Mouse (Mus musculus): ENCODE data around the gene Ctdspl. TPM values are rescaled to one million over a fixed set of nuclear protein-coding genes. Genes with fewer than 3 reads are reported as not detected.

Ctdspl gene
- polyA plus RNA-seq, 1 experiment from 2014 or later = 27.8 TPM

- TF ChIP-seq EP300 (IDR thresholded peaks at IDR 0.05) = no peak
- TF ChIP-seq CTCF (IDR thresholded peaks at IDR 0.05) = no peak
- Histone ChIP-seq H3K9ac (replicated peaks; ENCODE audit: low read depth) (no peak overlapping the region), H3K36me3 (ENCODE audit: insufficient read depth, low read length) (no peaks in the 10 kb centered on the region; the same call in 1 of the 2 replicates), H3K9me3 (ENCODE audit: low read length) (no peaks in the 10 kb centered on the region), H3K4me3 (ENCODE audit: low read depth, low read length) (peak overlapping the region; percentile 72), H3K4me2 (replicated peaks; ENCODE audit: low read depth, low read length) (peak overlapping the region; percentile 95), H3K4me1 (ENCODE audit: insufficient read depth, low read depth, low read length) (peaks cover 20% of the 10 kb centered on the region; the same call in 1 of the 2 replicates), H3K27ac (ENCODE audit: low read length) (peak overlapping the region; percentile 95), H3K27me3 (replicated peaks; ENCODE audit: insufficient read depth, low read length) (no peaks in the 10 kb centered on the region)
- DNase-seq (ENCODE audit: low spot score) (peak; percentile 63), ATAC-seq (no peak)
- WGBS = 16% methylated on average over 15 of the region's 16 CpGs
Measured at GRCm38 (mm10) chr9:118924554-118925085, 1.6 kb upstream of the Ctdspl start.

- H3K4me2 ChIP-seq (replicated peaks; ENCODE audit: low read depth, low read length) = peak overlapping the region; percentile 95
- DNase-seq (ENCODE audit: low spot score) (peak; percentile 98), ATAC-seq (peak; percentile 86)
- peak overlapping the region; percentile 95 for H3K27ac ChIP-seq (ENCODE audit: low read length)
- H3K9me3 ChIP-seq (ENCODE audit: low read length) = no peaks in the 10 kb centered on the region
- WGBS = under 1% methylated on average over 48 of the region's 53 CpGs
- H3K36me3 ChIP-seq (ENCODE audit: insufficient read depth, low read length) = no peaks in the 10 kb centered on the region; the same call in 1 of the 2 replicates
- no peaks in the 10 kb centered on the region for H3K27me3 ChIP-seq (replicated peaks; ENCODE audit: insufficient read depth, low read length)
- peak overlapping the region; percentile 73 for H3K9ac ChIP-seq (replicated peaks; ENCODE audit: low read depth)
- H3K4me1 ChIP-seq (ENCODE audit: insufficient read depth, low read depth, low read length) = peaks cover 20% of the 10 kb centered on the region; the same call in 1 of the 2 replicates
- TF ChIP-seq EP300 (IDR thresholded peaks at IDR 0.05) (no peak), CTCF (IDR thresholded peaks at IDR 0.05) (no peak)
- H3K4me3 ChIP-seq (ENCODE audit: low read depth, low read length) = peak overlapping the region; percentile 72
Measured at GRCm38 (mm10) chr9:118925286-118926110, 755 bp upstream of the Ctdspl start.

- H3K36me3 ChIP-seq (ENCODE audit: insufficient read depth, low read length) = no peaks in the 10 kb centered on the region; the same call in 1 of the 2 replicates
- H3K4me3 ChIP-seq (ENCODE audit: low read depth, low read length) = peak overlapping the region; percentile 72
- TF ChIP-seq CTCF (IDR thresholded peaks at IDR 0.05) = no peak; the same call in 1 of the 2 replicates
- TF ChIP-seq EP300 (IDR thresholded peaks at IDR 0.05) = no peak
- peaks cover 20% of the 10 kb centered on the region; the same call in 1 of the 2 replicates for H3K4me1 ChIP-seq (ENCODE audit: insufficient read depth, low read depth, low read length)
- no peaks in the 10 kb centered on the region for H3K9me3 ChIP-seq (ENCODE audit: low read length)
- ATAC-seq (peak; percentile 8), DNase-seq (ENCODE audit: low spot score) (peak; percentile 54)
- peak overlapping the region; percentile 95 for H3K27ac ChIP-seq (ENCODE audit: low read length)
- H3K27me3 ChIP-seq (replicated peaks; ENCODE audit: insufficient read depth, low read length) = no peaks in the 10 kb centered on the region
- peak overlapping the region; percentile 95 for H3K4me2 ChIP-seq (replicated peaks; ENCODE audit: low read depth, low read length)
- under 1% methylated on average over 40 of the region's 68 CpGs for WGBS
- H3K9ac ChIP-seq (replicated peaks; ENCODE audit: low read depth) = peak overlapping the region; percentile 73
Measured at GRCm38 (mm10) chr9:118926688-118927321, 552 bp downstream of the Ctdspl start.

- Histone ChIP-seq H3K27ac (ENCODE audit: low read length) (peak overlapping the region; percentile 95), H3K27me3 (replicated peaks; ENCODE audit: insufficient read depth, low read length) (no peaks in the 10 kb centered on the region), H3K9ac (replicated peaks; ENCODE audit: low read depth) (peak overlapping the region; percentile 73), H3K9me3 (ENCODE audit: low read length) (no peaks in the 10 kb centered on the region), H3K4me1 (ENCODE audit: insufficient read depth, low read depth, low read length) (peaks cover 17% of the 10 kb centered on the region; the same call in 1 of the 2 replicates), H3K4me2 (replicated peaks; ENCODE audit: low read depth, low read length) (peak overlapping the region; percentile 95), H3K4me3 (ENCODE audit: low read depth, low read length) (peak overlapping the region; percentile 72), H3K36me3 (ENCODE audit: insufficient read depth, low read length) (no peaks in the 10 kb centered on the region; the same call in 1 of the 2 replicates)
- 2% methylated on average over 8 of the region's 8 CpGs for whole genome bisulfite sequencing
- ATAC-seq (peak; percentile 22), DNase-seq (ENCODE audit: low spot score) (peak; percentile 79)
- no peak for TF ChIP-seq EP300 (IDR thresholded peaks at IDR 0.05)
- TF ChIP-seq CTCF (IDR thresholded peaks at IDR 0.05) = no peak
Measured at GRCm38 (mm10) chr9:118927501-118927900, 1.2 kb downstream of the Ctdspl start.

GRCm38 (mm10) chr9:118928007-118928406 lies 1.8 kb downstream of the Ctdspl start:
- ATAC-seq = peak; percentile 20

More at GRCm38 (mm10) chr9:118928007-118928406, 1.8 kb downstream of the Ctdspl start:
- DNase-seq (ENCODE audit: low spot score) = peak; percentile 73
- Histone ChIP-seq H3K4me1 (ENCODE audit: insufficient read depth, low read depth, low read length) (peaks cover 17% of the 10 kb centered on the region; the same call in 1 of the 2 replicates), H3K27ac (ENCODE audit: low read length) (peak overlapping the region; percentile 95), H3K27me3 (replicated peaks; ENCODE audit: insufficient read depth, low read length) (no peaks in the 10 kb centered on the region), H3K4me2 (replicated peaks; ENCODE audit: low read depth, low read length) (peak overlapping the region; percentile 95), H3K36me3 (ENCODE audit: insufficient read depth, low read length) (no peaks in the 10 kb centered on the region; the same call in 1 of the 2 replicates), H3K9me3 (ENCODE audit: low read length) (no peaks in the 10 kb centered on the region), H3K4me3 (ENCODE audit: low read depth, low read length) (peak overlapping the region; percentile 72), H3K9ac (replicated peaks; ENCODE audit: low read depth) (peak overlapping the region; percentile 16; the same call in 1 of the 2 replicates)
- TF ChIP-seq CTCF (IDR thresholded peaks at IDR 0.05) (no peak), EP300 (IDR thresholded peaks at IDR 0.05) (no peak)
- 35% methylated on average over 2 of the region's 2 CpGs for WGBS
